Mouse (Mus musculus) layer of hippocampus, adult 11-12 months (tissue): ENCODE data around the gene Gadl1.

ENCODE experiments used
- DNase-seq: peaks from one replicate; pipeline ENCODE4 v3.0.0; 2022; ENCODE audit warnings: low spot score

Gadl1 gene

DNA sequence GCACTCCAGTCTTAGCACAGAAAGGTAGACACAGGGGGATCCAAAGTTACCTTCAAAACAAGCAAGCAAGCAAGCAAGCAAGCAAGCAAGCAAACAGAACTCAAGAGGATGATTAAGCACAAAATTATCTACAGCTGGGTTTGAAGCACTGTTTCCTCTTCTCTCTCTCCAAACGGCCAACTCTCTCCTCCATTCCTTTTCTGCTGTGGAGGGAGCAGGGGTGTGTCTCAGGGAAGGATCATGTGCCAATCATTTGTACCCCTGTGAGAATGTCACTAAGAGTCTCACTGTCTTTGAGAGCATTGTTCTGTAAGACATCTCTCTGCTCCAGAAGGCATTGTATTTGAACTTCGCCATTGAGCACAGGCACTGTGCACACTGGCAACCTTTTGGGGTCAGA lies 27.1 kb downstream of the Gadl1 start:
- no peak for DNase-seq

DNA sequence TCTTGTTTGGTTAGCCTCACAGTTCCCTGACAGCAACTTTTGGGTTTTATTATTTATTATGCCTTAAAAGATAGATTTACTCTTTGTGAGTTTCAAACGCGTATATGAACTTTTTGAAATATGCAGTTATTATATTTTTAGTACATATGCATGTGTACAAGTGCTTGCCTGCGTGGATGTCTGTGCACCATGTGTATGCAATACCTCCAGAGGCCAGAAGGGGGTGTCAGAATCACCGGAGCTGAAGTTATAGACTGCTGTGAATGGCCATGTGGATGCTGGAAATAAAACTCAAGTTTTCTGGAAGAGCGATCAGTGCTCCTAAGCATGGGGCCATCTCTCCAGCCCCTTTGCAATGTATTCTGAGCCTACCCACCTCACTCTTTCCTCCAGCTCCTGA lies 28.7 kb downstream of the Gadl1 start:
- no peak for DNase-seq

DNA sequence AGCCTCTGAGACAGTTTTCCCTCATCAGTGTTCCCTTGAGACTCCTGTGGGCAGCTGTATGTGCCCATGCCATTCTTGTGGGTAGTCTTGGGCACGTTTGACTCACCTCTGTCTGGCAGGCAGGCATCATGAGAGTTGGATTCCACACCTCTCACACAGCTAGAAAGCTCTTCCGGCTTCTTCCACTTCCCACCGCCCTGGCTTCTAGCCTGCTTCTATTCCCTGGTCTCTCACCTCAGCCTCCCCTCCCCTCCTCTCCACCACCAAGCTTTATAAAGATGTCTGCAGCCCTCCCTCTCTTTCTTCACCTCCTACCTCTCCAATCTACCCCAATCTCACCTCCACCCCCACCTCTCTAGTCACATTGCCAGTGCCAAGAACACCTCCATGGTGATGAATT lies 30.2 kb downstream of the Gadl1 start:
- DNase-seq, result no peak

DNA sequence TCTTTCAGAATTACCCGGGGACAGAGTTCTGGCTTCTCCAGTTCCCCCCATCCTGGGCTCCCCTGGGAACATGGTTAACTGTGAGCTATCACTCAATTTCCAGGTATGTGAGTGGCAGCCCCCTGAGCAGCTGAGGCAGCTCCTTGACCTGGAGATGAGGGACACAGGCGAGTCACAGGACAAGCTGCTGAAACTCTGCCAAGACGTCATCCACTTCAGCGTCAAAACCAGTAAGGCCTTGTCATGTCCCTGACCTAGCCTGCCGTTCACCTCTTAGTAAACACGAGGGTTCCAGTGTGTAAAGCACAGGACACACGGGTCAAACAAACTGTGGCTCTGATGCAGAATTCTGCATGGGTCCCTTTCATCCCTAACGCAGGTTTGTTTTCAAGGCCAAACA lies 31.9 kb downstream of the Gadl1 start:
- DNase-seq, result no peak

DNA sequence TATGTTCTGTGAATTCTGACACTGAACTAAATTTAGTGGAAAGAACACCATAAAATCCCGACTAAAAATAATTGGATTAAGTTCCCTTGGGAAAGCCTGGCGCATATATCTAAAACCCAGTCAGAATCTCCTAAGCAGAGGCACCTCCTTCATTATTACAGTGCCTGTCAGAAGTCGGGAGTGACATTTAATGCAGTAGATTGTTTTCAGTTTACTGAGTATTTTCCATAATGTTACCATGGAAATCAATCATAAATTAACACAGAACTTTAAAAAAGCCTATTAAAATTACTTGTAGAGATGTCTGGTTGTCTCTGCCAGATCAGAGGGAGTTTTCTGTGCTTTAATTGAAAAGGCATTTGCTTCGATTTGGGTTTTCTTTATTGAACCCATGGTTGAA lies 33.2 kb downstream of the Gadl1 start:
- DNase-seq, result no peak

DNA sequence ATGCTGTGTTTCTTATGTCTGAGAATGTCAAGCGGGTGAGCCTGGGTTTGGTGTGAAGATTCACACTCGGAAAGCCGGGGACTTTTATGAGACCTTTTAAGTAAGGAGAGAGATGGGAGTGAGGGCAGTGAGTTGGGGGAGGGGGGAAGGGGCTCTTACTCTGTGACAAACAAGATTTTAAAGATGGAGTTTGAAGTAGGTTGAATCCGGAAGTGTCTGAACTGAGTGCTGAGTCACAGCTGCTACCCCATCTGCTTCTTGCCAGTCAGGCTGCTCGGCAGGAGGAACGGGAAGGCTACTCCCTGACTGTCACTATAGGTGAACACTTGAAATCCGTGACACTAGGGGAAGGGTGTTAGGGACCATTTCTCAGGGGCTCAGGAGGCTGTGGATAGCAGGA lies 33.7 kb downstream of the Gadl1 start:
- DNase-seq, result peak; percentile 33

DNA sequence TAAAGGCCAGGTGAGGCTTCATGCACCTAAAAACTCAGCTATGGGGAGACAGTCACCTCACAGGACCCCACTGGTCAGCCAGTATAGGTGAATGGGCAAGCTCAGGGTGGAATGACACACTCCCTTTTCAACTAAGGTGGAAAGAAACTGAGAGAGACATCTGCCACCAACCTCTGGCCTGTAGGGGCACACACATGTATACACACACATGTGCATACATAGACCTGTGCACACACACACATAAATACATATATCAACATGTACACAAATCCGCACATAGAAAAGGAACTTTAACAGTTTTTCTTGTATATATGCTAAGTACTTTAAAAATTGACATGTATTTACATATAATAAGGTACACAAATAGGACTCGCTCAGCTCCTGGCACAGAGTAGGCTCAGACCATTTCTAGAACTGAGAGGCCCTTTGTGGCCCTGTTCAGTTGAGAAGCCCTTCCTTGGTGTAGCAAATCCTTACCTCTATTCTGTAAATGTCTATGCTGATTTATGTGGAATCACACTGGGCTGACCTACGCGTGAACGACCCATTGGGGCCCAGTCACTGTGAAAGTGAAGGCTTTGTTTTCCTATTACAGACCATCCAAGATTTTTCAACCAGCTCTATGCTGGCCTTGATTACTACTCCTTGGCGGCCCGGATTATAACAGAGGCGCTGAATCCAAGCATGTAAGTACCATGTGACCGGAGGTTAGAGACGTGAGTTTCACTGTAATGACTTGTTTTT lies 34.5 kb downstream of the Gadl1 start:
- DNase-seq, result no peak

DNA sequence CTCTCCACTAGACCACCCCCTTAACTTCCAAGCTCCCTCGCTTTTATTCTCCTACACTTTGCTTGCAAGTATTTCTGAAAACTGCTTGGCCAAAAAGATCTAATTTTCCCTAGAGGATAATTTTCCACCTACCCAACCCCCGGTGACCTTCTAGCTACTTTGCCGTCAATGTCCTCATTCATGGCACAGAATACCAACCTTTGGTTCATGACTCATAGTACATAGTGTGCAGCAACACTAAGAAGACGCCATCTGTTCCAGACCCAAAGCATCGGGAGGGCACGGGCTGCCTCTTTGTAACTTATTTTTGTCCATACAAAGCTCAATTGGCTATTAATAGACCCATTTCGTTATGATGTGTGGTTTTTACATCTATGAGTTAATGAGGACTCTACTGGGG lies 55.8 kb downstream of the Gadl1 start:
- no peak for DNase-seq

DNA sequence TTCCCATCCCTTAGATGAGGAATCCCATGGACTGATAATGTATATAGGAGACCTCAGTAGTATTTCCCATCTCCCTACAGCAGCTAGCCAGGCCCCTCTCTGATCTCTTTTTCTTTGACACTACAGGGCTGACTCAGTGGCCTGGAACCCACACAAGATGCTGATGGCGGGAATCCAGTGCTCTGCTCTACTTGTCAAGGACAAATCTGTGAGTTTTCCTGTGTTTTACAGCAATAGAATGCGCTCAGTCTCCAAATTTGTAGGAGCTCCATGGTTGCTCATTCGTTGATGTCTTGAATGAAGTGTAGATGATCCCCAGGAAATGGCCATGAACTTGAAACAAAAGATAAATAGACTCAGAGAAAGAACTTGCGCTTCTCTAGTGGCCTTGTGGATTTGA lies 56.9 kb downstream of the Gadl1 start:
- DNase-seq, result no peak

DNA sequence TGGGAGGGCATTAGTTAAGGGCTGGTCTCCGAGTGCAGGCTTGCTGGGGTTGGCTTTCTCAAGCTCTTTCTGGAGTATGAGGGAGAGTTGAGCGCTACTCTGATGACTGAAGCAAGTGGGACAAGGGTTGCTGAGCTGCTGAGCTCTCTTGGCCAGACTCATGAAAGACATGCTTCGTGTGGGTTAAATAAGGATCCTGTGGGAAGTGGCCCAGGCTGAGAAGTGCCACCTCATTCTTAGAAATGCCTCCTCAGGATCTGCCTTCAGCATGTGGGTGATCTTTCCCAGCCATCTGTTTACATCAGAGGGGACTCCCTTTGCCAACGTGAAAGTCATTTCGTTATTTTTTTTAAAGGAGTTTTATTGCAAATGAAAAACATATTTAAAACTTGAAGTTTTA lies 57.5 kb downstream of the Gadl1 start:
- peak; percentile 15 for DNase-seq

DNA sequence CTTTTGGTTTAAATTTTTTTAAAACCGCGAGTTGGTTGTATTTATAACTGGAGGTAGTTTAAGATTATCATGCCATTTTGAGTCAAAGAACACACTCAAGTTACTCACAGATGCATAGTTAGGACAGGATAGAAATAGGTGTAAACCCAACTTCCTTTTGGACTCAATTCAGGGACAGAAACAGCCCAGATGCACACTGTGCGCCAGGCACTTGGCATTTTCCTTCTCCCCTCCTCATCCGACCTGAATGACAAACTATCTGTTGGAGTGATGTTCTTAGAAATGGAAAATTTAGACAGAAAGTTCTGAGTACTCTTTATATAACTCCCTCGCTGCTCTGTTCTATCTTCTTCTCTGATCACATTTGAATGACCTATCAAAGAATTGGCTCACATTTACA lies 58.4 kb downstream of the Gadl1 start:
- DNase-seq, result no peak

DNA sequence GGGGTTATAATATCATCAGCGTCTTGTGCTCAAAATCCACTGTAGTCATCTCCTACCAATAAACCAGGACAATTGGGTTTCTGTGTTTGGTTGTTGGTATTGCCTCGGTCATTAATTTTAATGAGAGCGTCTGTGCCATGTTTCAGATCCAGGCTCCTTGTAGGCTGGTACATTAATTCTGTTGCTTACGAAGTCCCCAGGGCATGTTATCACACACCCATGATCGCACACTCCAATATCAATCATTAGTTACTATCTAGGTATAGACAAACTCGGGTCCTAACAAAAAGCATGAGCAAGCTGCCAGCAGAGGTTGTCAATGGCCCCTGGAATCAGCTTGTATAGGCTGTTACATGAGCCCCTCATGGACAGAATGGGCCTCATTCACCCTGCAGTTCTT lies 67.6 kb downstream of the Gadl1 start:
- DNase-seq, result no peak

DNA sequence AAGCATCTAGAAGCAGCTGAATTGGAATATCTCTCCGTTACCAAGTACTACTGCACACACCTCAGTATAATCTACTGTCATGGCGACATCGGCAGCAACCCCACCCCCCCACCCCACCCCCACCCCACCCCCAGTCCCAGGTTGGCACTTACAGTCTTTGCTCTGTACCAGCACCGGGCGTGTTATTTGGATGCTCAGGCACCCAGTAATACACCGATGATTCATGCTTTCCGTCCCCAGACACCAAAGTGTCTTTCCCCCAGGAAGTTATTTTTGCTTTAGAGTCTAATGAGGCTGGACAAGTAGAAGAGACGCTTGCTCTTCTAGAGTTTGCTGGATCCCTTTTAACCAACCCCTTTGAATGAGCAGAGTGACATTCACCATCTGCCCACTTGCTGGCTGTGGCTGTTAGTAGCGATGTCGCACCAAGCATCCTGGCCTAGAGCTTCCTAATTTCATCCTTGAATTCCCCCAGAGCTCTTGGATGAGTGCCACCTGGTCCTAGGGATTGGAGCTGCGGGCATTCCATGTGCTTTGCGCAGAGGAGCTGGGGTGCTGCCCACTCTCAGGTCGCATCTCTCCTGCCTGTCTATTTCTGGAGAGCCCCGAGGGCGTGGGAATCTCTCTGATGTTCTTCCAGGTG lies 68.5 kb downstream of the Gadl1 start:
- peak; percentile 26 for DNase-seq

DNA sequence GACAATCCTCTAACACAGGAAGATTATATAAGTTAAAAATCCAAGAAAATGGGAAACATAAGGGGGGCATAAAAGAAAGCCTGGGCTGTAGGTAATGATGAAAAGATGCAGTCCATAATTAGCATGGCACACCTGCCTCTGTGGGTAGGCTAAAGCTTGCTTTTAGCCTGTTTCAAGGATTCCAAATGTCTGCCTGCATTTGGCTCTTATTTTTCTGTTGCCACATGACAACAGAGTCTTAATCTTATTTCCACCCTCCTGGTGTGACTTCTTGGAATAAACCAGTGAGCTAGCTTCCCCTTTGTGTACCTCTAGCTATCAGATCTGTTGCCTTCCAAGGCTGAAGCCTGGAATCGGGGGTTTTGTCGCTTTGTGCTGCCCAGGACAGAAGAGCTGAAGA lies 69.2 kb downstream of the Gadl1 start:
- DNase-seq, result no peak

DNA sequence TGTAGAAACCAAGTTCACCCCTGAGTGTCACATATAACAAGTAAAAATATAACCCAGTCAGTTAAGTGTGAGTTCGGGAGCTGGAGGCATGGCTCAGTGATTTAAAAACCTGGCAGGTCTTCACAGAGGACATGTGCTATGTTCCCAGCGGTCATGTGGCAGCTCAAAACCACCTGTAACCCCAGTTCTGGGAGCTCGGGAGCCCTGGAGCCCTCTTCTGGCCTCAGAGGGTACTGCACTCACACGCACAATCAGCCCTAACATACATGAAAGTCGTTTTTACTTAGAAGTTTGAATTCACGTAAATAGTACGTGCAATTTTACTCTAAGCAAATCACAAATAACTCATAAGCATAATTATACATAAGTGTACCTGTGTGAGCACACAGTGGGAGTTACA lies 81.4 kb downstream of the Gadl1 start:
- DNase-seq, result no peak

DNA sequence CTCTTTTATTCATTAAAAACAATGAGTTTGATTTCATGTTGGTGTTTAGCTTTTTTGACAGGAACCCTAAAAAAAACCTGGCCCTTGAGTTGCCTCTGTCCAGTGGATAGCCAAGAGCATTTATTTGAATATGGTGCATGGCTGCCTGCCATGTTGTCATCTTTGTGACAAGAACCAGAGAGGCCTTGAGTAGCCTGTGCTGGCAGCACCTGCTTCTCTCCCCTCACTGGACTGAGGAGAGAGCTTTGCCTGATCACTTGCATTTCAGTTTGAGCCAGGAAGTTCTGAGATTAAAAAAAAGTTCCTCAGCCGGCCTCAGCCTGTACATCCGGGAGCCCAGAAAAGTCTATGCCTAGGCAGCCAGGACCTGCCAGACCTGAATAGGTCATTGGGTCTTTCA lies 85.5 kb downstream of the Gadl1 start:
- no peak for DNase-seq

DNA sequence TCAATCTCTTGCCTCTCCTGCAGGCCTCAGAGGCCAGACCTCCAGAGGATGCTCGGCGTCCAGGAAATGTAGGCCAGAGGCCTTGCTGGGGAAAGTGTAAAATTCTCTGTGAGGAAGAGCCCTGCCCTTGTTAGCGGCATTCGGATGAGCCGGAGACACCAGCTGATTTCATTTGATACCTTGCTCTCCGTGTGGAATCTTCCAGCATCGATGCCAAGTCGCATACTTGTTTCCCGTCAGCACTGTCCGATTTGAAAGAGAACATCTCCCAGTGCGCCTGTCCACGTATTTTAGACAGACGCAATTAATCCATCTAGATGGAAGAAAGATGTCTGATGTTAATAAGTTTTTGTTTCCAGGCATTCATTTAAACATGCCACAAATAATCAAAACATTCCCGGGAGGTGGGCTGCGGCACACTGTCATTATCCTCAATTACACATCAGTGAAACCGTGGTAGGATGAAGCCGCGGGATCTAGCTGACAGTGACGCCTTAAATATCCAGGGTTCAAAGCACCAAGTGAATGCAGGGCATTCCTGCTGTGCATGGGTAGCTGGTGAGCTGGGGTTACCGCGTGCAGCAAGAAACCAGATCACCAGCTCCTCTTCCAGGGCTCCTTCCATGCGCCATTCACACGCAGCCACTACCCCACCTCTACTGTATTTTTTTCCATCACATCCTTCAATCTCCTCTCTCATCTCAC lies 86.8 kb downstream of the Gadl1 start:
- no peak for DNase-seq

DNA sequence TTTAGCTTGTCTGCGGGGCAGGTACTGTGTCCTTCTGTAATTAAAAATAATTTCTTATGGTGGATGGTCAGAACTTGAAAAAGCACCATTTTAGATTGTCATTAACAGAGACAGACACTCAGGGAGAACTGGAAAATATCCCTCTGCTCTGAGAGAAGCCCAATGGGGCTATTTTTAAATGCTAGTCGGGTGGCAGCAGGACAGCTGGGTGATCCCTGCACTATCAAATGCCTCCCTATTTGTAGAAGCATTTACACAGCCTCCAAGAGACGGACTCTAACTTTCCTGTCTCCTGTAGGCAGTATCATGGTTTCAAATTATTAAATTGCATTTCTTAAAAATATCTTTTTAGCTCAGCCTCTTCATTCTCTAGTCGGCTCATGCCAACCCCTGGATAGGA lies 89.1 kb downstream of the Gadl1 start:
- no peak for DNase-seq

DNA sequence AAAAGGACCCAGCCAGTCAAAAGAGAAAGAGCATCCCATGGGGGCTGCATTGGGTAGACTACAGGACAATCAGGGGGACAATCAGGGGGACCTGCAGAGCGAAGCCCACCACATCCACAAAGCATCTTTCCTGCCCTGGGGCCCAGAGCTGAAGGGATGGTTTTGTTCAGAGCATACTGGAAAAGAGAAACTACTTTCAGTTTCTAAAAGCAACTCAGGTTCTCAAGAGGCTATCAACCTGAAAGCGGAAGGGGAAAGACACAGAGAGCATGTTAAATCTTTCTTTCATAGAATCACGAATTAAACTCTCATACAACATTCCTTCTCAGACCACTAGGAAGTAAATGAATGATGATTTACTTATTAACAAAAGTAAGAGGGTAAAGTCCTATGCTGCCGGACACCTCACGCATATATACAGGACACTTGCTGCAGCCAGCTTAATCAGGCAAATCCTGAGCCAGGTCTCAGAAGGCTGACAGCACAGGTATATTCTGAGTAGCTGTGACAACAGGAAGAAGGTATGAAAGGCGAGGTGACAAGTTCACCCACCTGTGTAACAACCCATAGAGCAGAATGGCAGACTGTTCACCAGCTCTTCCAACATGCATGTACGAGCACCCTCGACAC lies 90.2 kb downstream of the Gadl1 start:
- no peak for DNase-seq

DNA sequence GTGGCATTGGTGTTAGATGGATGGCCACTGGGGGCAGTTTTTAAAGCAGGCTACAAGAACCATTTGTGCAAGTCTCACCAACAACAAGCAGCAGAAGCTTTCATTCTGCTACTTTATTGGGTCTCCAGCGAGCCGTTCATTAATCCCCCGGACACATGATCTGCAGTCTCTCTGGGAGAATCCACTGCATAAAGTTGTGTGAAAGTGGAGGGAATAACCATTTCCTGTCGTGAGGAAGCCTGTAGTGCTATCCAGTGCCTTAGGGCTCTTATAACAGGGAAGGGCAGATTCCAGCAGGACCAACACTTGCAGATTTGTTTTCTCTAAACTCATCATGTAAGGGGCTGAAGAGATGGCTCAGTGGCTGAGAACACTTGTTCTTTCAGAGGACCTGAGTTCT lies 104.7 kb downstream of the Gadl1 start:
- no peak for DNase-seq

DNA sequence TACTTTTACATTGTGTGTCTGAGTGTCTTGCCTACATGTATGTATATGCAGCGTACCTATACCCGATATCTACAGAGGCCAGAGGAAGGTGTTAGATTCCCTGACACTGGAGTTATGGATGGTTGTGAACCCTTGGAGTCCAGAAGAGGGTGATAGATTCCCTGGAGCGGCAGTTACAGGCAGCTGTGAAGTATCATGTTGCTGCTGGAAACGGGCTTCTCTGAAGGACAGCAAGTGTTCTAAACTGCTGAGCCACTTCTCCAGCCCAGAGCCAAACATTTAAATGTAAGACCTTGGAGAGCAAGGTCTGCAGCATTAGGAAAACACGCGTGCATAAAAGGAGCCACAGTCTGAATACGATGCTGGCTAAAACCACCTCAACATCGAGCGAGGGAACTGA lies 107.0 kb downstream of the Gadl1 start:
- no peak for DNase-seq

DNA sequence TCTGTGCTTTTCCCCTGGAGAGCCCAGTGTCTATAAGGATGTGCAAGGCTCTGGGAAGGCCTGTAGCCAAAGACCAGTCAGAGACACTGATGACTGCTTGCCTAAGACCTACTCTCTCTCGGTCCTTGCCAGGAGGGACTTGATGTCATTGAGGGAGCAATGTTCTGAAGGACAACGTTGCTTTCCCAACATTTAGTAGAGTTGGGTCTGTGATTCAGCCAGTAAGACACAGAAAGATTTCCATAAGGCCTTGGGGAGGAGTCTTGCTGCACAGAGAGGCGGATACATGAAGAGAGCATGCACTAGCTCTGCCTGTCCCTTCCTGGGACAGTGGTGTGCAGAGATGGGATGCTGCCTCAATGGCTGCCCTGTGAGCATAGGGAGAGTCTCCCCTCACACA lies 107.8 kb downstream of the Gadl1 start:
- no peak for DNase-seq

DNA sequence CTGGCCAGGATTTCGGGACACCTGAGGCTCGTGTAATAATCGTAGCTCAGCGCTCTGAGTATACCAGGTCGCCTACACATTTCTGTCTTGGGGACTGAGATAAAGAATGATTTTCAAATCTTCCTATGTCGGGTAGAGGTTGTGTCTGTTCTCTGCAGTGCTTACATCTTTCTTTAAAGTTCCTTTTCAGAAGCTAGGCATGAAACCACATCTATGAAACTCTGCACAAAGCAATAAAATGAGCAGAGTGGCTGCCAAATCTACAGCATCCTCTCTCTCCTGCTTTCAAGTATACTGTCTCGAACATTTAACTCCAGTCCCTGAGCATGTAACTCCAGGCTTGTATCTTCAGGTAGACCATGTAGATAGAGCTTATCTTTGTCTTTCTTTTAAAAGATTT lies 109.3 kb downstream of the Gadl1 start:
- DNase-seq, result no peak
